Mouse (Mus musculus) MEL (cell line): ENCODE results near the gene Olfr522. TPM values are rescaled to one million over a fixed set of nuclear protein-coding genes. Genes with fewer than 3 reads are reported as not detected.
A peak's percentile ranks its signal among the peaks of the same experiment; 100 is the strongest.

Experiments used
- DNase-seq: peaks from one replicate; pipeline ENCODE4 v3.0.0; 2011; ENCODE audit warnings: low read depth, low spot score
- H3K27ac ChIP-seq: 2 replicates; pipeline ENCODE4 v1.5.1; 2012; ENCODE audit warnings: low read depth, mild to moderate bottlenecking, control low read depth, low read length, moderate library complexity; ENCODE audit not compliant: control insufficient read depth
- H3K27me3 ChIP-seq, 2 experiments: fragments of 150-350 bp in 1 of 2; sonication (generic) in 1 of 2; 2 replicates each; pipeline ENCODE4 v1.6.1; 2012; ENCODE audit warnings: low read length in 2 of 2, mild to moderate bottlenecking in 2 of 2, improper control_type of control experiment in 1 of 2, moderate library complexity in 1 of 2; ENCODE audit not compliant: insufficient read depth in 2 of 2, control insufficient read depth in 1 of 2
- H3K36me3 ChIP-seq, 2 experiments: 2 replicates each; pipeline ENCODE4 v1.6.1; 2012 to 2014; ENCODE audit warnings: low read length in 2 of 2, improper control_type of control experiment in 1 of 2, inconsistent platforms in 1 of 2, mild to moderate bottlenecking in 1 of 2; ENCODE audit not compliant: insufficient read depth in 2 of 2, control insufficient read depth in 1 of 2
- H3K4me1 ChIP-seq, 2 experiments: fragments of 150-350 bp in 1 of 2; sonication (generic) in 1 of 2; 2 replicates each; pipeline ENCODE4 v1.6.1; 2012; ENCODE audit warnings: low read length in 2 of 2, improper control_type of control experiment in 1 of 2, mild to moderate bottlenecking in 1 of 2; ENCODE audit not compliant: insufficient read depth in 2 of 2, control insufficient read depth in 1 of 2
- H3K4me3 ChIP-seq, 2 experiments: fragments of 150-350 bp in 1 of 2; sonication (generic) in 1 of 2; 2 replicates each; pipeline ENCODE4 v1.5.1; 2012; ENCODE audit warnings: low read depth in 2 of 2, low read length in 2 of 2, mild to moderate bottlenecking in 2 of 2, moderate library complexity in 2 of 2, control low read depth in 1 of 2, improper control_type of control experiment in 1 of 2; ENCODE audit not compliant: control insufficient read depth in 1 of 2, insufficient read depth in 1 of 2
- H3K79me2 ChIP-seq: 2 replicates; pipeline ENCODE4 v1.6.1; 2012; ENCODE audit warnings: mild to moderate bottlenecking, low read length, moderate library complexity; ENCODE audit not compliant: control insufficient read depth, poor library complexity, insufficient read depth
- H3K9ac ChIP-seq: 2 replicates; pipeline ENCODE4 v1.6.1; 2012; ENCODE audit warnings: low read depth, mild to moderate bottlenecking, control low read depth, low read length, moderate library complexity; ENCODE audit not compliant: control insufficient read depth, poor library complexity, severe bottlenecking
- H3K9me3 ChIP-seq: fragments of 150-350 bp; sonication (generic); replicated peaks from 2 replicates; pipeline ENCODE4 v1.6.1; 2012; ENCODE audit warnings: mild to moderate bottlenecking, low read length, improper control_type of control experiment, moderate library complexity; ENCODE audit not compliant: insufficient read depth
- BHLHE40 ChIP-seq: IDR thresholded peaks from 2 replicates; pipeline ENCODE4 v1.6.1; 2012; ENCODE audit warnings: low read depth, mild to moderate bottlenecking, inconsistent platforms, low read length, improper control_type of control experiment, borderline replicate concordance
- EP300 ChIP-seq, 2 experiments: IDR thresholded peaks; 2 replicates each; pipeline ENCODE4 v1.6.1; 2011; ENCODE audit warnings: improper control_type of control experiment in 2 of 2, low read length in 2 of 2, low read depth in 1 of 2, mild to moderate bottlenecking in 1 of 2
- GATA1 ChIP-seq: IDR thresholded peaks from 2 replicates; pipeline ENCODE4 v1.6.1; 2011; ENCODE audit warnings: low read depth, low read length, improper control_type of control experiment
- JUND ChIP-seq: IDR thresholded peaks from 2 replicates; pipeline ENCODE4 v1.6.1; 2011; ENCODE audit warnings: low read depth, mild to moderate bottlenecking, improper control_type of control experiment, low read length
- KAT2A ChIP-seq: conservative IDR thresholded peaks from 2 replicates; pipeline ENCODE4 v1.6.1; 2012; ENCODE audit warnings: low read depth, low read length, improper control_type of control experiment, inconsistent platforms
- MYB ChIP-seq: IDR thresholded peaks from 2 replicates; pipeline ENCODE4 v1.6.1; 2011; ENCODE audit warnings: mild to moderate bottlenecking, low read depth, low read length, improper control_type of control experiment
- RAD21 ChIP-seq: IDR thresholded peaks from 2 replicates; pipeline ENCODE4 v1.6.1; 2011; ENCODE audit warnings: mild to moderate bottlenecking, low read depth, low read length, improper control_type of control experiment
- TAL1 ChIP-seq: IDR thresholded peaks from 2 replicates; pipeline ENCODE4 v1.6.1; 2012; ENCODE audit warnings: mild to moderate bottlenecking, inconsistent platforms, low read length, moderate library complexity, mixed read lengths
- USF1 ChIP-seq: IDR thresholded peaks from 2 replicates; pipeline ENCODE4 v1.6.1; 2014; ENCODE audit warnings: low read depth, mild to moderate bottlenecking, inconsistent platforms, low read length, improper control_type of control experiment, moderate library complexity
- ZNF384 ChIP-seq: IDR thresholded peaks from 2 replicates; pipeline ENCODE4 v1.6.1; 2012; ENCODE audit warnings: low read depth, mild to moderate bottlenecking, inconsistent platforms, low read length, improper control_type of control experiment
- polyA plus RNA-seq, 2 experiments: library from polyadenylated mRNA; stranded (reverse) in 1 of 2; unstranded in 1 of 2; fragments of >175 nt in 1 of 2; fragments of >200 nt in 1 of 2; gene quantifications; 2 replicates each; pipeline versions ENCODE4 v1.2.1 to v1.2.4; 2012; ENCODE audit warnings: low replicate concordance in 2 of 2, low read depth in 1 of 2; ENCODE audit not compliant: insufficient read length in 2 of 2, insufficient read depth in 1 of 2, missing spikeins in 1 of 2
- total RNA-seq: library from RNA; depleted of rRNA; stranded (reverse); fragments of 300-350 nt; gene quantifications from 2 replicates; pipeline ENCODE4 v1.2.3, GENCODE M21; 2012

The Olfr522 gene
- total and polyA plus RNA-seq, 3 experiments: not detected

- Histone ChIP-seq H3K4me1 (peaks cover 5 to 27% of the 10 kb centered on the region in 2 experiments), H3K36me3 (peaks cover 0 to 19% of the 10 kb centered on the region in 2 experiments; a peak in 2 of 4 replicates), H3K9ac (no peak overlapping the region), H3K4me3 (no peak overlapping the region), H3K27me3 (no peaks in the 10 kb centered on the region), H3K27ac (peak overlapping the region; percentile 53), H3K79me2 (no peaks in the 10 kb centered on the region)
- peak; percentile 82 for DNase-seq
- TF ChIP-seq ZNF384: peak; percentile 84
- peak; percentile 48 for TF ChIP-seq GATA1
- peak; percentile 33 to 65; a peak in 3 of 4 replicates for TF ChIP-seq EP300 (IDR thresholded peaks at IDR 0.05; ENCODE audit: low read depth in 1 of 2, low read length in 2 of 2)
- TF ChIP-seq USF1: no peak
- TF ChIP-seq, all 39 proteins: peak for 3
- H3K9me3 ChIP-seq: no peaks in the 10 kb centered on the region
Observed at GRCm38 (mm10) chr7:140208677-140209076, 44.1 kb upstream of the Olfr522 start.

GRCm38 (mm10) chr7:140208153-140208552, 43.6 kb upstream of the Olfr522 start:
- Histone ChIP-seq H3K4me1 (peaks cover 5 to 27% of the 10 kb centered on the region in 2 experiments), H3K27me3 (no peaks in the 10 kb centered on the region), H3K79me2 (no peaks in the 10 kb centered on the region), H3K9ac (no peak overlapping the region)
- TF ChIP-seq GATA1 (peak; percentile 43), EP300 (IDR thresholded peaks at IDR 0.05; ENCODE audit: low read depth in 1 of 2, low read length in 2 of 2) (peak in 1 of 2 experiments; percentile 80; a peak in 2 of 4 replicates), RAD21 (no peak), TAL1 (peak; percentile 36; the same call in 1 of the 2 replicates), JUND (no peak), MYB (peak; percentile 56; the same call in 1 of the 2 replicates), BHLHE40 (no peak)
- TF ChIP-seq, all 39 proteins: peak for 4
- DNase-seq: peak; percentile 61
- H3K27ac ChIP-seq: peak overlapping the region; percentile 53
- H3K36me3 ChIP-seq: peaks cover 0 to 19% of the 10 kb centered on the region in 2 experiments; a peak in 2 of 4 replicates
- no peaks in the 10 kb centered on the region for H3K9me3 ChIP-seq
- H3K4me3 ChIP-seq: no peak overlapping the region

GRCm38 (mm10) chr7:140206904-140207303, 42.3 kb upstream of the Olfr522 start:
- H3K9ac ChIP-seq: no peak overlapping the region
- DNase-seq: peak; percentile 51
- H3K79me2 ChIP-seq: no peaks in the 10 kb centered on the region
- TF ChIP-seq GATA1 (peak; percentile 75), KAT2A (no peak), EP300 (IDR thresholded peaks at IDR 0.05; ENCODE audit: low read depth in 1 of 2, low read length in 2 of 2) (peak; percentile 34 to 44; a peak in 2 of 4 replicates)
- H3K27ac ChIP-seq: peak overlapping the region; percentile 16; the same call in 1 of the 2 replicates
- peaks cover 0 to 19% of the 10 kb centered on the region in 2 experiments; a peak in 2 of 4 replicates for H3K36me3 ChIP-seq
- no peaks in the 10 kb centered on the region for H3K27me3 ChIP-seq
- H3K4me3 ChIP-seq: no peak overlapping the region
- H3K4me1 ChIP-seq: peaks cover 5 to 27% of the 10 kb centered on the region in 2 experiments
- no peaks in the 10 kb centered on the region for H3K9me3 ChIP-seq
